Mouse (Mus musculus) spleen, embryonic (tissue): ENCODE results near the gene Tmem178.
"Not testable (repeated sequence)": the region's sequence is repeated elsewhere in the genome, so short reads cannot be mapped to it uniquely, and the experiment has no call there.

ENCODE experiments used
- CTCF ChIA-PET: fragments of 350-600 bp; sonication (Branson Sonifier 250); formaldehyde crosslinking; loops from one replicate; lab custom pipeline; 2022; lab: Charles Lee

Gene Tmem178

DNA sequence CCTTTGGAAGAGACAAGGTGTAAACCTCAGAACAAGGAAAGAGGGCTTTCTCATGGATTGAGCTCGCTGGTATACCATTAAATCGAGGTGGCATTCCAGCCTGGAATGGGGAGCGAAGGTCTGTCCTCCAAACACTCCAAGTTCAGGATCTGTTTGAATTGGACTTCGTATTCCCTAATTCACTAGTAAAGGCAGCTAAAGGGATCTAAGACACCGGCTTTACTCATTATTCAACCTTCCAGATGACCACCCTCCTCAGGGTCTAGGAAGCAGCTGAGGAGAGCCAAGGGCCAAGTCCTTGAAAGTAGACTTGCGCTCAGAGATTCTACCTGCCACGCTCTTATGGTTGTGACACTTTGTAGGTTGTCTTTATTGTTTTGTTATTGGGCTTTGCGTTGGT is 1.1 kb downstream of the Tmem178 start:
- CTCF ChIA-PET: not testable (repeated sequence)

DNA sequence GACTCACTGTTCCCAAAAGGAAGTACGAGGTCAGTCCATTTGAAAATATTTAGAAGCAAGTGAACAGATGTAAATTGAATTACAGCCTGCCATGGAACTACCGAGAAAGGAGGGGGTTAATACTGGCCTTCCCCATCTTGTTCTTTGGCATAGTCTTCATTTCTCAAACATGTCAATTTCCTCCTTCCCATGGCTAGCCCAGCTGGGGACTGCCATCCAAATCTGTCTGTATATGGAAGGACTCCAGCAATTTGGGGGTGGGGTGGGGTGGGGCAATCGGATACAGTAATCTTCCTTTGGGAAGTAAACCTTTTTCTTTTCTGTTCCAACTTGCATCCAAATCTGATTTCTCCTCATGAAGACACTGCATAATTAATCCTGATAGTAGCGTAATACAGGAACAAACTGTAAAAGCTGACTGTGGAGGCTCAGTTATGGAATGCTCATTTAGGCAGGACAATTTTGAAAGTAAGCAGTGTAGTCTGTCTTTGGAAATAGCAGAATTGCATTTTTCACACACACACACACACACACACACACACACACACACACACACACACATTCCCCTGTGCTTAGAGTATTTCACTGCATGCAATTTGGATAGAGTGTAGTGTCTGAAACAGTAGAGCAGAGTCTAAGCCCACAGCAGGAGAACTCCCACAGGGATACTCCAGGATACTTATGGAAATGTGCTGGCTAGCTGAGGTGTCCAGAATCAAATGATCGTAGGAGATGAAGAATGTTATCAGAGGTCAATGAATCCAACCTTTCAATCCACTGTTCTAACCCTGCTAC is 1.9 kb downstream of the Tmem178 start:
- CTCF ChIA-PET: no interaction called here

DNA sequence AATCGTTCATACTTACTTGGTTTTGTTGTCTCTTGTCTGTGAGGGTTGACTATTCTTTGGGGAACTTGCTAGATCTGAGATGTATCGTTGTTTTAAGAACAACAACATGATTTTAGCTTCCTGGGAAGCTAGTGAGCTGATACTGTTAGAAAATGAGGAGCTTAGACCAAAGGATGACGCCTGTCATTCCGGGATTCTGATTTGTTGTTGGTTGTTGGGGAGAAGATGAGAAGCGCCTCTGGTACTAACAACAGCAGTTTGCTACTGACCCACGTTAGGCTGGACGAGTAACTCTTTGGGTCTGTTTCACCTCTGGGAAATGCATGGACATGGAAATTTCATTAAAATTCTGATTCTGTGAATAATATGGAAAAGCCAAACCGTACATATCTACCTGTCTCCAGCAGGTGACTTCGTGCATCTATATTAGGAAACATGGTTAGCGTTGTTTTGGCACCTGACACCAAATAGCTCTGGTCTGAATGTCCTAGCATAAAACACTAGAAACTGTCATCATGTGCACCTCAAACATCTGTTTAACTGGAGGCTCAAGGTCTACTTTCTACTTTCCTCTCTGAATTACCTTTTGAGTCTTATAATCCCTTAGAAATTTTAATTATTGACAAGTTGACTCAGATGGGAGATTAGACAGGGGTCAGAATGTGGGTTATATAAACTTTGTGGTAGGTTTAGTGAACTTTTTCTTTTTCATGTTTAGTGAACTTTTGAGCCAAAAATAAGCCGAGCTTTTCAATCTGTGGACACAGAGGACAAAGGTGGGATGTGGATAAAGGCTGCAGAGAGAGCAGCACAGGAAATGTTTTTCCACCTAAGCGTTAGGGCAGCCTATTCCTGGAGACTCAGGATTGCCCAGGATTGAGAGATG is 2.9 kb downstream of the Tmem178 start:
- CTCF ChIA-PET: no interaction called here

DNA sequence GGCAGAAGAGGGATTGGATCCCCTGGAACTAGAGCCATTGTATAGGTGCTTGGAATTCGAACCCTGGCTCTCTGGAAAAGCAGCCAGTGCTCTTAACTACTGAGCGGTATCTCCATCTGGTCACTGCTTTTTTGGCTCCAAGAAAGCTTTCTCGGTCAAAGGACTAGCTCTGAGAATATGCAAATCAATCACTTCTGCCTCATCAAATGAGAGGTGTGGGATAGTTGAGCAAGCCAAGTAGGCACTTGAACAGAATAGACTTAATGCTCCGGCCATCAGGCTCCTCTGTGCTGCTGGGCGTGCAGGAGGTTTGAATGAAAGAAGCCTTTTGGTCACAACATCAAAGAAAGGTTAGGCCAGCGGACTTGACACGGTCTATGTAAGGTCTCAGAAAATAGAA is 5.0 kb downstream of the Tmem178 start:
- CTCF ChIA-PET: no interaction called here

DNA sequence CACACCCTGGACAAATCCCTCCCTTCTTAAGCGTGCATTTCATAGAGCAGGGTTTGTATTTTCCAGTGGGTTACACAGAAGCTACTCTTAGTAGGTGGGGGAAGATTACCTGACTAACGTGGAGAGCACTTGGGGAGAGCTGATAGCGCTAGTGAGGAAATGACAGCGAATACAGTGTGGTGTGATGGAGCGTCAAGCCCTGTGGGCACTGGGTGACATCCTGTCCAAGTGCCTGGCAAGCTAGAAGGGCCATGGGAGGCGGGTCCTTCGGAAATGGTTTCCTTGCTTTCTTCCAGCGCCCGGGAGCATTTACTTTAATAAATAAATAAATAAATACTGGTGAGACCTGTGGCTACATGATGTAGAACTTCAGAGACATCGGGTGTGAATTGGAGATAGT is 5.5 kb downstream of the Tmem178 start:
- CTCF ChIA-PET: no interaction called here

DNA sequence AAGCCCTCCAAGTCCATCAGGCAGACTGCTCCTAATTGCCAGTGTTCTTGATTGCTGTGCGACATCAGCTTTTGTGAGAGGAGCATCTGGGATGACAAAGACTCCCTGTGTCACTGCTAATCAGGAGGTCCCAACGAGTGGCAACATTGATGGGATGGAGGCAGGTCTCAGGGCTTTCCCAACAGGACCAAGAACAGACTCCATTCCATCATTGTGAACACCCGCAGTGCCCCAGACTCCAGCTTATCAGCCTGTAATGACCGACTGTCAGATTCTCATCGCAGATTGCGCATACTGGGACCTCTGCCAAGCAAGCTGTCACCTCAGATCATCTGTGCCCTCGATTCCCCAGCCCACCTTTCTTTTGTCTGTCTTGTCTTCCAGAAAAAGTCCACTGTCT is 7.9 kb downstream of the Tmem178 start:
- CTCF ChIA-PET: no interaction called here

DNA sequence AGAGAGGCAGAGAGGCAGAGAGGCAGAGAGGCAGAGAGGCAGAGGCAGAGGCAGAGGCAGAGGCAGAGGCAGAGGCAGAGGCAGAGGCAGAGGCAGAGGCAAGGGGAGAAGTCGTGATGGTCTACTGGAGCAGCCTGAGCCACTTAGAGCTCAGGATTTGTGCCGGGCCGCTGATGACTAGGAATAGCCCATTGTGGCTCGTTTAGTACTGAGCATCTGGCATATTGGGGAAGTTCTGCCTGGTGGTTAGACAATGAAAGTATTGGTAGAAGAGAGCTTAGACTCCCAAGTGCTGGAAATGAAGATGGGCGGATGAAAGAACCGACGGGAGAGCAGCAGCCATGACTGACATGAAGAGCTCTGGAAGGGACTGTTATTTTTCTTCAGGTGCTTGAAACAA is 11.0 kb downstream of the Tmem178 start:
- CTCF ChIA-PET: no interaction called here

DNA sequence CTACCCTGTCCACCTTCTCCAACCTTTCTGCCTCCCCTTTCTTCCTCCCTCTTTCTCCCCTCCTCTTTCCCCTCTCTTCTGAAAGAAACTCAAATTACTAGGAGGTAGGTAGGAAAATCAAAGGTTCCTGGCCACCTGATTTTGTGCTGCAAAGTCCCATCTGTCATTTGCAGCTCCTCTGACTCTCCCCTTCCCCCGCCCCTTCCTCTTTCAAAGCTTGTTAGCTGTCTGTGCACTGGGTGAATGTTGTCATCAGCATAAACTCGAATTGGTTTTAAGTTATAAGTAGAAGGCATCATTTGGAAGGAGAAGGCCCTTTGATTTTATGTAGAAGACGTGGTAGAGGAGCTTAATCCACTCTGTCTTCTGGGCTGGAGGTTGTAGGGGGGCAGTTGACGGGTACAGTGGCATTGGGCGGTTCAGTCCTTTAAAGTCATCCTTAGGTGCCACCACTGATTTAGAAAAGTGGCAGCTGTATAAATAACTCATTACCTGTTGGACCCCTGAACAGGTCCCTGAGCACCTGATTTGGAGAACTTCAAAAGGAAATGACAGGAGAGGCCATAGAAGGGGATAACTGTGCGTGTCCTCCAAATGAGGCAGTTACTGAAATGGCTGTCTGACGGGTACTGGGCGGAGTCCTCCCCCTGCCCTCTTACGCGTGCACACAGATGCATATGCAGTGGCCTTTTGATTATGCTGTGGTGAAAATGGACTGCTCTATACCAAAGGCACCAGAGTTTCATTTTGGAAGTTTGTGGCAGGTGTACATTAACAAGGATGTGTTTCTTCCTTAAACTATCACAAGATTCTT is 11.8 kb downstream of the Tmem178 start:
- CTCF ChIA-PET: no interaction called here

DNA sequence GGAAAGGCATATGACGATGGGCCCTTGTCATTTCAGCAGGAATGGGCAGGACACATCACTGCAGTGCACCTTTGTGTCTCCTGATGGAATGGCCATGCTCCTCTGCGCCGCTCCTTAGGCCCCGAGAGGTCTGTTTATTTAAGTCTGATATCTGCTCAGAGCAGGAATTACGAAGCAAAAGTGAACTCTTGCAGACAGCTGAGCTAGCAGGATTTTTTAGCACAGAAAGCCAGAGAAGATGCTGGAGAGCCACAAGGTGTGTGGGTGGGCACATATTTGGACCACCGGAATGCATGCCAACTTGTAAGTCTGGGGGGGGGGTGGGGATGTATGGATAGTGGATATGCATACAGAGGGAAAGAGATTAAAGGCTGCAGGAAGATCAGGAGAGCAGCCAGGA is 13.9 kb downstream of the Tmem178 start:
- CTCF ChIA-PET: no interaction called here

DNA sequence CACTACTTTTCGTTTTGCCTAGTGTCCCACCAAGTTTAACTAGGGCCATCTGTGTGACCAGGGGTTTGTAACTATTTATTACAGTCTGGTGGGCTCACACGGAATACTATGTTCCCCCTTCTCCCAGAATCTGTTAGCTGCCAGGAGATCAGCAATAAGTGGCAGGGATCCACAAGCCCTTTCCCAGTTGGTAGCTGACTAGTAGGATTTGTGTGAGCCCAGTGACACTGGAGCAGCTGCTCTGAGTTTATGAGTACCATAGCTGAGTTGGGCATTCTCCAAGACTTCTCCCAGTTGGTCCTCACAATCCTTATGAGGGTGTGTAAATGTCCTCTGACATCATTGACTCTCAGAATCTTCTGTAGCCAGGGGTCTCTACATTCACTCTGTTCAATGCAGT is 15.4 kb downstream of the Tmem178 start:
- CTCF ChIA-PET: no interaction called here

DNA sequence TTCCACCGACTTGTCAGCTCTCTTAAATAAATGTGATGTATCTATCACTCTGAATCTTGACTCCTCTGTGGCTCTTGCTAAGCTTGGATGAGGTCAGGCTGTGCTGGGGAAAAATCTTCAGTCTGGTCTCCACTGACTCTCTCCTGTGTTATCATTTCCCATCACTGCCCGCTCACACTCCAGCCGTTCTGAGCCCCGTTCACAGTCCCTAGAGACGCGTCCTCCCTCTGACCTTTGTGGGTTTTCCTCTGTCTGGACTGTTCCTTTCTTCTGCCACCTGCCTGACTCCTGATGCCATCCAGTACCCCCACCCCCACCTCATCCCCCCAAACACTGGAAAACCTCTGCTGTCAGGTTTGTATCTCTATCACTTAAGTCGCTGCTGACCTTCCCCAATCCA is 23.0 kb downstream of the Tmem178 start:
- CTCF ChIA-PET: no interaction called here

DNA sequence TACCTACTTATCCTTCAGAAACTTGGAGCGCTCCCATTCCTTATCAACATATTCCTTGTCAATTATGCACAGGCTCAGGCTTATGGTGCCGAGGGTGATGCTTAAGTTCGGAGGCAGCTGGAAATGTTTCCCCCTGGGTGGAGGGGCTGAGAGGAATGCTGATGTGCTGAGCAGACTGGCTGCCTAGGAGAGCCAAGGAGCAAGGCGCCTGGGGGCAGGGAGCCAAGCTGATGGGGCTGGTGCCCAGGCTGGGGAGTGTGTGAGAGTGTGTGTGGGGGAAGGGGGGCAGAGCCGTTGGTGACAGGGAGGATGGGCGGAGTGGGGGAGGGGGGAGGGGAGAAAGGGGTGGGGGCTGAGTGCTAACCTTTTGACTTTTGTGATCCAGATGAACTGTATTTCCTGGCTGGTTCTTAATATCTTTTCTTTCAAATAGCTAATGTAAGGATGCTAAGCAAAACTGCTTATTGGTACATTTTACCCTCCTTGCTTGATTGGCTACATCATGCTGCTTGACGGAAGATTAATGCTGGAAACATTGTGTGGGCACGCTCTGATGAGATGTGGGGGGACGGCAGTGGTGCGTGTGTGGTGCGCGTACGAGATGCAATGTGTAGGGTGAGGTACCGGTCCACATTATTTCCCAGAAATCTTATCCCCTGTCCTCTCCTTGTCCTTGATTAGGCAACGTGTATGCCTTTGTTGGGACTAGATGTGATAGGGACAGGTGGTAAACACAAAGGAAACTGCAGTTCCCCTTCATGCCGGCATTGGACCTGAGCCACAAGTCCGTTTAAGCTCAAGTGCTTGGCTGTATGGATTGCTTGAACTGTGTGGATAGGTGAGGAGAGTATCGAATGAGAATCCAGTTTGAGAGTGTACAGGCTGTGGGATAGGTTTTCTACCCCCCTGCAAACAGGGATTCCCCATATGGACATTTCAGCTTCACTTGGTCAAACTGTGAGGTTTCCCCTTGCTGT is 25.5 kb downstream of the Tmem178 start:
- CTCF ChIA-PET: no interaction called here

DNA sequence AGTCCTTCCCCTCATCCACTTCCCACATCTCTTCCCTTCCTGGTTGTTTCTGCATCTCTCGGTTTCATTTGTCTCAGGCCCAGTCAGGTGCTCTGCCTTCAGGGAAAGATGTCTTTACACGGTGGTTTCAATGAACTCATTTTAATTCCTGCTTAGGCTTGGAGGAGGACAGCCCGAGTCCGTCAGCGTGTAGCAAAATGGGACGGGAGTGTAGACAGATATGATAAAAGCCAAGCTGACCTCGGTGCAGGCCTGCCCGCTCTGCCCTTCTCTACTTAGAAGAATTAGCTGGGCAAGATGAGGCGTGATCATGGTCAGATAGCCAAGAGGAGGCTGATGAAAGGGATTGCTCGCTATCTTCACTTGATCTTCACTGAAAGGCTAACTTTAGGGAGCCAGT is 26.3 kb downstream of the Tmem178 start:
- CTCF ChIA-PET: no interaction called here

DNA sequence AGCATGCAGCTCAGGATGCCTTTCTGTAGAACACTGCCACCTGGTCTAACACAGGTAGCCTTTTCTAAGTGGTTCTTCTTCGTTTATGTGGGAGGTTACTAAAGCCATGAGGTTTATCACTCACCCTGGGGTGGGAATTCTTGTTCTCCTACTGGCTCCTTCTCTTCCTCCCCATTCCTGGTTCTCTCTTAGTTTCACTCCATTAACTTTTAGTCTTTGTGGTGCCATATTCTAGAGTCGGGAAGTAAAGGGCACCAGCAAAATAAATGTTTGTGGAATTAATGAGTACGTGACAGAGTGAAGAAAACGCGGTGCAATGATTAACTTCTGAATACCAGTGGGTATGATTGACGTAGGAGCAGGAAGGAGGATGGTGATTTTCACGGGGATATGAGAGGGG is 28.5 kb downstream of the Tmem178 start:
- CTCF ChIA-PET: no interaction called here

DNA sequence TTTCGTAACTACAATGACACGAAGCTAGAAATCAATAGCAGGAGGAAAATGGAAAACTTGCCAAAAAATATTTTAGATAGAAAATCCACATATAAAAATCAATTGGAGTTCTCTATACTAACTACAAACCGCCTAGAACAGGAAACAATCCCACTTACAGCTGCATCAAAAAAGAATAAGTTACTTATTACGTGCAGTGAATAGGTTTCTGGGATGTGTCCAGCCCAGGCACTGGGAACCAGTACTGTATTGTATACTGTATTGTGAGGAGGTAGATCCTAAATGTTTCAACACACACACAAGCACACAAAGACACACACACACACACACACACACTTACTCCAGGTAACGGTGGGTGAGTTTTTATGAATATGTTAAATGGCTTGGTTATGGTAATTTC is 32.8 kb downstream of the Tmem178 start:
- CTCF ChIA-PET: no interaction called here

DNA sequence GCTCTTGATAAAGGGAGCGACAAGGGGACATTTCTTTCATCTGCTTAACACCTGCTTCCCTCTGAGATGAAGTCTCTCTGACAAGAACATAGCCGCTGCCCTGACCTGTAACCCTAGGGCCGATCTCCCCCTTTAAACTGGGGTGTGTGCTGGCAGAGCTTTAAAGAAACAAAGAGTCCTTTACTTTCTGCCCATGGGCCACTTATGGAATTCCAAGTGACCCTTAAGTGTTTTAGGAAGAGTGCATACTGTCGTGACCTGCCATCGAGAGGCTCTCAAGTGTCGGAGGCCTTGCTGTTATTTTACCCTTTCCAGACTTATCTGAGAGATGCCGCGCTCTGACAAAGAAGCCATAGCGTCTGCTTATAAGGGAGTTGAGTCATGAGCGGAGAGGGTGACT is 35.7 kb downstream of the Tmem178 start:
- CTCF ChIA-PET: no interaction called here

DNA sequence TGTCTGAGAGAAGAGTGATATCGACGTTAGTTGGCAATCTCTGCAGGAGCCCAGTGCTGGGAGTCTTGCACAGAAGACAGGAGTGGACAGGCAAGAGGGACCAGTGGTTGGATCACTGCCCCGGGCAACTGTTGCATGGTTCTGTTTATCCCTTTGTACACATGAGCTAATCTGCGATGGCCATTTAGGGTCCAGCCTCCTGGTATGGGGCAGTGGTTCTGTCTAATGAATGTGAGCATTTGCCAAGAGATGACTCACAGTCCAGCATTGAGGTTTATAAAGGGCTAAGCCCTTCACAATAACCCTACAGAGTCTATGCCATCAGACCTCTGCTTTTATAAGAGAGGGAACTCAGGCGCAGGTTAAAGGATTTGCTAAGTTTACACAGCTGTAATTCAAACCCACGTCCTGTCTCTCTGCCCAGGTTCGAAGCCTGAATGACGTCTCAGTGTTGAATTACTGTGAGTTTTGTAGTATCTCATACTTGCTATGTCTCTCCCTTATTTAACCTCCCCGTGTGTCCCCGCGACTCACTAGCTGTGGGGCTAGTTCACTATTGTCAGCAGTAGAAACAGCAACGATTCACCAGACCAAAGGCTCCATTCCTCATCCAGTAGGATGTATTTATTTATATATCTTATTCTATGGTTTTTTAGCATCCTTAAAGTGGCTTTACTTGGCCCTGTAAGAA is 37.4 kb downstream of the Tmem178 start:
- CTCF ChIA-PET: no interaction called here

DNA sequence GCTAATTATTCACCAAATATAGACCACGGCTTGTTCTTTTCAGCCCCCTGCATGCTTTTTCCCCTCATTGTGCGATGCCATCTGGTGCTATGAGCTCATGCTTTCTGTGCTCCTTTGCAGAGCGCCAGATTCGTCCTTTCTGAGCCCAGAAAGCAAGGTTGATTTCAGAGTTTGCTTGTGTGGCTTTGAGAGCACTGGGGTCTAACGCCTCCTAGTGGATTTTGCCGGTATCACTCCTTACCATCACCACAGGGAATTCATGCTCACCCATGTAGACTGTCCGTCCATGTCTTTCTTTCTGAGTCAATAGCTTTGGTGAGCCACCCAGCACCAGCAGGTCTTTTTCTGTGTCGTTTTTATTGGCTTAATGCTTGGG is 38.0 kb downstream of the Tmem178 start:
- CTCF ChIA-PET: no interaction called here

DNA sequence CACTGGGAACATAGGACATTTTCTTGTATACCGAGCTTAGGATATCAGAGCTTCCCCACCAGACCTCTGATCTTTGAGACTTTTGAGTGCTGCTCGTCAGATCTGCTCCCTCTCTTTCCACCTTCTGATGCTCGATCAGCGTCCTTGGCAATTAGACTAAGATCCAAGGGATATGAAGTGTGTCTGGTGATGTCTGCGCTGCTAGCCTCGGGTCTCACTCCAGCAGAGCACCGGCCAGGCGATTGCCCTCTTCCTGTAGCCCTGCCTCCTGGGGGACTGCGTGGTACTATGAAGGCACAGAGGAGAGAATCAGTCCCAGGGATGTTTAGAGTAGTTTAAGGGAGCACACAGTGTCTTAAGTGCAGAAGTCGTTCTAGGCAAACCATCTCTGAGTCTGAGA is 38.5 kb downstream of the Tmem178 start:
- CTCF ChIA-PET: no interaction called here

DNA sequence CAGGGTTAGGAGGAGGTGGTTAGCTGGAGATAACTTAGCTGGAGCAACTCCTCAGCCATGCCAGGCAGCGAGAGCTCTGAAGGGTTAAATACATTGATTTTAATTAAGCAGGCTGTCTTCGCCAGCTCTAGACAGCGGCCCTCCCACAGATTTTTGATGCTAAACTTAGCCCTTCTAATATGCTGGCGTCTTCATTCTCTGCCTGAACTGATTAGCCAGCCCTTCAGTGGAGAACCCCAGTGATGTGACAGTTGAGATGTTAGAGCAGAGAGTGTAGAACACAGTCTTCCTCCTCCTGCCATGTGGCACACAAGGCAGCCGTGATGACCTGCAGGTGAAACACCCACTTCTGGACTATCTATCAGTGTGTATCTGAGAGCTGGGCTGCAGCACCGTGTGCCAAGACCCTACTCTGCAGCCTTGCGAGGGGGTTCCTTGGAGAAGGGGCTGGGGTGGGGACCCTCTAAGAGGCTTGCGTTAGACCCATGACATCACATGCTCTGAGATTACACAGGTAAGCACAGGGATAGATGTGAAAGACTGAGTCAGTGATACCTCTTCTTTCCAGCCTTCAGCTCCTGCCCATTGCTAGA is 47.2 kb downstream of the Tmem178 start:
- CTCF ChIA-PET: no interaction called here
